23 mouse cellular contexts compared by ENCODE assay signal in the genomic region with DNA sequence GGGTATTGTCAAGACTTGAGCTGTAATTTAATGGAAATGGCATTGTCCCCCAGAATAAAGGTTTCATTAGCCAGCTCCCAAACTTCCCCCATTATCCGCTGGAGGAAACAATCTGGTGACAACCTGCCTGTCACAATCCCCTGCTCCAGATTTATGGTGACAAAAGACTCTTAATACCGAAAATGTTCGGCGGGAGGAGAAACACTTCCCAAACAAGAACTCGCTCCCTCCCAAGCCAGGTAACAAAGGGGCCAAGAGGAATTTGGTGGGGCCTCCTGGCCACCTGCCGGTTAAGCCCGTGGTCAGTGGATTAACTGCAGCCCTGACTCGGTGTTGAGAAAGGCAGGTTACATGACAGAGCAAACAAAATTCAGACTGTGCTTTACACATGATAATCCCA.
DNase-seq lines count a peak whose midpoint lies in the region; ATAC-seq lines count a peak whose summit lies in the region.
"Had no signal": no experiment of that assay in that cellular context is flagged by ENCODE, and none has a peak within 500 bp of the region (broad histone marks: within the 10 kb centered on the region; RNA-seq: fewer than 3 reads in every experiment).

No protein-coding gene starts in this region.

- peaks cover 95% of the 10 kb centered on the region for H3K27me3 ChIP-seq in forebrain, embryonic 10.5 days (ENCODE audit: poor library complexity, severe bottlenecking)
- peaks cover 56% of the 10 kb centered on the region for H3K27me3 ChIP-seq in forebrain, embryonic 15.5 days
- H3K27me3 ChIP-seq in forebrain, embryonic 12.5 days = peaks cover 82% of the 10 kb centered on the region
- peaks cover 80% of the 10 kb centered on the region for H3K27me3 ChIP-seq in forebrain, embryonic 13.5 days
- peaks cover 65% of the 10 kb centered on the region for H3K27me3 ChIP-seq in midbrain, embryonic 11.5 days (ENCODE audit: control insufficient read depth, insufficient read depth, low read length)
- peaks cover 85% of the 10 kb centered on the region for H3K27me3 ChIP-seq in midbrain, embryonic 15.5 days (replicated peaks)
- H3K27me3 ChIP-seq in limb, embryonic 10.5 days (ENCODE audit: low read depth, poor library complexity, severe bottlenecking) = peaks cover 96% of the 10 kb centered on the region
- H3K27me3 ChIP-seq: CH12.LX had no signal

- no peak for ATAC-seq in forebrain, embryonic 15.5 days (replicated peaks)
- no peak for ATAC-seq in forebrain, embryonic 12.5 days (ENCODE audit: low FRiP score)
- ATAC-seq in forebrain, embryonic 13.5 days = no peak
- no peak for ATAC-seq in midbrain, embryonic 11.5 days (ENCODE audit: low FRiP score)
- no peak for ATAC-seq in midbrain, embryonic 15.5 days (replicated peaks)
- ATAC-seq: activated CD4-positive, CD25-positive, alpha-beta regulatory T cell, adult 4 months; CD4-positive, CD25-positive, alpha-beta regulatory T cell, adult 4 months; Patski had no signal

- H3K9me3 ChIP-seq in forebrain, embryonic 10.5 days = peaks cover 7% of the 10 kb centered on the region
- H3K9me3 ChIP-seq in forebrain, embryonic 15.5 days = no peaks in the 10 kb centered on the region
- H3K9me3 ChIP-seq in forebrain, embryonic 12.5 days = 0 out of 2 replicates have a peak, but pooled peaks cover 3% of the 10 kb centered on the region
- H3K9me3 ChIP-seq in forebrain, embryonic 13.5 days (replicated peaks) = no peaks in the 10 kb centered on the region
- peaks cover 3% of the 10 kb centered on the region; the same call in 1 of the 2 replicates for H3K9me3 ChIP-seq in midbrain, embryonic 11.5 days (ENCODE audit: control insufficient read depth, low read length)
- H3K9me3 ChIP-seq in midbrain, embryonic 15.5 days = no peaks in the 10 kb centered on the region
- H3K9me3 ChIP-seq in limb, embryonic 10.5 days (replicated peaks) = no peaks in the 10 kb centered on the region
- H3K9me3 ChIP-seq: embryonic facial prominence, embryonic 12.5 days; G1E had no signal

- H3K27ac ChIP-seq in forebrain, embryonic 10.5 days = peak overlapping the region; percentile 68; the same call in 1 of the 2 replicates
- no peak overlapping the region for H3K27ac ChIP-seq in forebrain, embryonic 15.5 days (replicated peaks)
- H3K27ac ChIP-seq in forebrain, embryonic 12.5 days = no peak overlapping the region
- no peak overlapping the region for H3K27ac ChIP-seq in forebrain, embryonic 13.5 days
- H3K27ac ChIP-seq in midbrain, embryonic 11.5 days (ENCODE audit: low read depth, low read length) = no peak overlapping the region
- H3K27ac ChIP-seq in midbrain, embryonic 15.5 days = no peak overlapping the region
- H3K27ac ChIP-seq in limb, embryonic 10.5 days = no peak overlapping the region
- H3K27ac ChIP-seq: embryonic facial prominence, embryonic 10.5 days; embryonic facial prominence, embryonic 12.5 days had no signal

- H3K36me3 ChIP-seq in forebrain, embryonic 10.5 days (replicated peaks) = no peaks in the 10 kb centered on the region
- no peaks in the 10 kb centered on the region for H3K36me3 ChIP-seq in forebrain, embryonic 15.5 days
- no peaks in the 10 kb centered on the region for H3K36me3 ChIP-seq in forebrain, embryonic 12.5 days (replicated peaks)
- H3K36me3 ChIP-seq in forebrain, embryonic 13.5 days (ENCODE audit: poor library complexity, severe bottlenecking) = no peaks in the 10 kb centered on the region
- no peaks in the 10 kb centered on the region for H3K36me3 ChIP-seq in midbrain, embryonic 11.5 days (ENCODE audit: control insufficient read depth, insufficient read depth, low read length)
- no peaks in the 10 kb centered on the region for H3K36me3 ChIP-seq in midbrain, embryonic 15.5 days (replicated peaks)
- no peaks in the 10 kb centered on the region for H3K36me3 ChIP-seq in limb, embryonic 10.5 days
- H3K36me3 ChIP-seq: embryonic facial prominence, embryonic 10.5 days; embryonic facial prominence, embryonic 12.5 days; G1E had no signal

- peaks cover 26% of the 10 kb centered on the region for H3K4me1 ChIP-seq in forebrain, embryonic 10.5 days
- H3K4me1 ChIP-seq in forebrain, embryonic 15.5 days = peaks cover 13% of the 10 kb centered on the region; the same call in 1 of the 2 replicates
- H3K4me1 ChIP-seq in forebrain, embryonic 12.5 days = peaks cover 15% of the 10 kb centered on the region
- H3K4me1 ChIP-seq in forebrain, embryonic 13.5 days = peaks cover 15% of the 10 kb centered on the region
- peaks cover 11% of the 10 kb centered on the region for H3K4me1 ChIP-seq in midbrain, embryonic 11.5 days (ENCODE audit: control insufficient read depth, insufficient read depth, low read length)
- H3K4me1 ChIP-seq in midbrain, embryonic 15.5 days = no peaks in the 10 kb centered on the region
- H3K4me1 ChIP-seq in limb, embryonic 10.5 days = 0 out of 2 replicates have a peak, but pooled peaks cover 2% of the 10 kb centered on the region
- H3K4me1 ChIP-seq: embryonic facial prominence, embryonic 12.5 days had no signal

- under 1% methylated on average over 8 of the region's 8 CpGs for WGBS in forebrain, embryonic 10.5 days
- 5% methylated on average over 8 of the region's 8 CpGs for WGBS in forebrain, embryonic 15.5 days
- WGBS in forebrain, embryonic 12.5 days = 3% methylated on average over 8 of the region's 8 CpGs
- 4% methylated on average over 8 of the region's 8 CpGs for WGBS in forebrain, embryonic 13.5 days
- 1% methylated on average over 8 of the region's 8 CpGs for WGBS in midbrain, embryonic 11.5 days
- 3% methylated on average over 8 of the region's 8 CpGs for WGBS in midbrain, embryonic 15.5 days
- 1% methylated on average over 8 of the region's 8 CpGs for WGBS in limb, embryonic 10.5 days

- peak overlapping the region; percentile 26 for H3K4me3 ChIP-seq in forebrain, embryonic 10.5 days
- no peak overlapping the region for H3K4me3 ChIP-seq in forebrain, embryonic 15.5 days
- no peak overlapping the region for H3K4me3 ChIP-seq in forebrain, embryonic 12.5 days (replicated peaks)
- H3K4me3 ChIP-seq in forebrain, embryonic 13.5 days = no peak overlapping the region
- H3K4me3 ChIP-seq in midbrain, embryonic 11.5 days (ENCODE audit: low read depth, low read length) = no peak overlapping the region
- H3K4me3 ChIP-seq in midbrain, embryonic 15.5 days = no peak overlapping the region
- no peak overlapping the region for H3K4me3 ChIP-seq in limb, embryonic 10.5 days
- H3K4me3 ChIP-seq: embryonic facial prominence, embryonic 10.5 days; embryonic facial prominence, embryonic 12.5 days had no signal

- H3K9ac ChIP-seq in forebrain, embryonic 15.5 days (replicated peaks) = no peak overlapping the region
- no peak overlapping the region for H3K9ac ChIP-seq in forebrain, embryonic 12.5 days
- no peak overlapping the region for H3K9ac ChIP-seq in forebrain, embryonic 13.5 days
- no peak overlapping the region for H3K9ac ChIP-seq in midbrain, embryonic 11.5 days (ENCODE audit: low read length)
- H3K9ac ChIP-seq in midbrain, embryonic 15.5 days = no peak overlapping the region
- H3K9ac ChIP-seq: embryonic facial prominence, embryonic 12.5 days; forebrain, postnatal 0 days had no signal

- no peak for DNase-seq in forebrain, embryonic 10.5 days (ENCODE audit: extremely low spot score, low spot score)
- DNase-seq in midbrain, embryonic 11.5 days (ENCODE audit: low spot score, missing footprints) = peak; percentile 92
- peak; percentile 30 for DNase-seq in limb, embryonic 10.5 days (ENCODE audit: low spot score)
- DNase-seq: adrenal gland, adult 8-10 months; adrenal gland, postnatal 14 days; B cell, adult 2 months; cerebellum, adult 11-12 months; cerebellum, adult 2 months; cerebellum, adult 9-10 months; cerebellum, postnatal 10 days; cerebellum, postnatal 25 days; forebrain, postnatal 0 days had no signal

- no peak overlapping the region for H3K4me2 ChIP-seq in forebrain, embryonic 15.5 days (replicated peaks)
- H3K4me2 ChIP-seq in forebrain, embryonic 12.5 days = 0 out of 2 replicates have a peak overlapping the region, but pooled peaks have one; percentile 2
- H3K4me2 ChIP-seq in forebrain, embryonic 13.5 days = no peak overlapping the region
- no peak overlapping the region; the same call in 1 of the 2 replicates for H3K4me2 ChIP-seq in midbrain, embryonic 11.5 days
- H3K4me2 ChIP-seq in midbrain, embryonic 15.5 days = no peak overlapping the region
- H3K4me2 ChIP-seq: embryonic facial prominence, embryonic 12.5 days had no signal
